Mouse (Mus musculus) cerebellum, adult 2 months (tissue): Measurements from ENCODE around the gene Fbh1. TPM values are rescaled to one million over a fixed set of nuclear protein-coding genes. Genes with fewer than 3 reads are reported as not detected.

ENCODE experiments used
- DNase-seq, 2 experiments: peaks; one replicate each; pipeline ENCODE4 v3.0.0; 2021
- H3K27ac ChIP-seq: fragments of 200-500 bp; 2 replicates; pipeline ENCODE4 v1.5.1; 2012; ENCODE audit warnings: low read length, control low read depth, inconsistent platforms; ENCODE audit not compliant: insufficient read depth
- H3K27me3 ChIP-seq: fragments of 200-500 bp; 2 replicates; pipeline ENCODE4 v1.6.1; 2012; ENCODE audit warnings: inconsistent platforms, mild to moderate bottlenecking, low read length, moderate library complexity; ENCODE audit not compliant: control insufficient read depth, insufficient read depth
- H3K4me1 ChIP-seq: fragments of 200-500 bp; 2 replicates; pipeline ENCODE4 v1.6.1; 2011; ENCODE audit warnings: low read length; ENCODE audit not compliant: control insufficient read depth, insufficient read depth
- H3K4me3 ChIP-seq: fragments of 200-500 bp; replicated peaks from 2 replicates; pipeline ENCODE3; 2011; ENCODE audit warnings: mild to moderate bottlenecking, low read depth, low read length, control low read depth; ENCODE audit not compliant: insufficient read depth
- CTCF ChIP-seq: fragments of 200-500 bp; IDR thresholded peaks from 2 replicates; pipeline ENCODE4 v1.5.1; 2011; ENCODE audit warnings: low read depth, mild to moderate bottlenecking, control low read depth, low read length, moderate library complexity, borderline replicate concordance; ENCODE audit not compliant: insufficient read depth
- POLR2A ChIP-seq: fragments of 200-500 bp; IDR thresholded peaks from 2 replicates; pipeline ENCODE4 v1.6.1; 2011; ENCODE audit warnings: low read length, control low read depth, borderline replicate concordance; ENCODE audit not compliant: insufficient read depth
- WGBS: fragments of 180-500 bp; shearing (Covaris S2); methylation state at CpG from one replicate; pipeline ENCODE4 v1.1.7; 2018; 5-methylcytosine and 5-hydroxymethylcytosine counted together
- polyA plus RNA-seq: library from polyadenylated mRNA; depleted of rRNA; stranded (reverse); fragments of >200 nt; gene quantifications from 2 replicates; pipeline ENCODE4 v1.2.3, GENCODE M21; 2012

The Fbh1 gene
- polyA plus RNA-seq, 1 experiment: 66.8 TPM

DNA sequence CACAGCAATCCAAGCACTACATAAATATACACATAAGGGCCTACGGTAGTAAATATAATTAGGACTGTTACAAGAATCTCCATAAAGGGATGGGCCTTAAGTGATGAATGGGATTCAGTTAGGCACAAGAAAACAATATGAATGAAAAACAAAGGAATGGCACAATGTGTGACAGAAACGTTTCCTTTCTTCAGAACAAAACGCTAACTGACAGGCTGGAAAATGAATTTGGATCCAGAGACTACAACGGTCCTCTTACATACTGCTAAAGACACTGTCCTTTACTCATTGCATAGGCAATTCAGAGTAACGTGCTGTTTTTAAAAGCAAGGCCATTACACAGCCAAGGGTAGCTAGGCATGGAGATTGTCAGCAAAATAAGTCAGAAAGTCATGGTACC is 2.3 kb downstream of the Fbh1 start:
- H3K4me3 ChIP-seq: no peak overlapping the region
- no peak for TF ChIP-seq POLR2A
- TF ChIP-seq CTCF: no peak
- H3K27ac ChIP-seq: no peak overlapping the region
- H3K27me3 ChIP-seq: no peaks in the 10 kb centered on the region
- 63% methylated on average over 5 of the region's 5 CpGs for WGBS
- no peak for DNase-seq
- peaks cover 4% of the 10 kb centered on the region; the same call in 1 of the 2 replicates for H3K4me1 ChIP-seq

- H3K27ac ChIP-seq: no peak overlapping the region
- DNase-seq: no peak
- WGBS: 93% methylated on average over 10 of the region's 10 CpGs
- TF ChIP-seq CTCF: no peak
- TF ChIP-seq POLR2A: no peak
- no peaks in the 10 kb centered on the region for H3K27me3 ChIP-seq
- no peak overlapping the region for H3K4me3 ChIP-seq
- H3K4me1 ChIP-seq: peaks cover 1% of the 10 kb centered on the region; the same call in 1 of the 2 replicates
These were observed 3.0 kb downstream of the Fbh1 start for GRCm38 (mm10) chr2:11774426-11774825.

DNA sequence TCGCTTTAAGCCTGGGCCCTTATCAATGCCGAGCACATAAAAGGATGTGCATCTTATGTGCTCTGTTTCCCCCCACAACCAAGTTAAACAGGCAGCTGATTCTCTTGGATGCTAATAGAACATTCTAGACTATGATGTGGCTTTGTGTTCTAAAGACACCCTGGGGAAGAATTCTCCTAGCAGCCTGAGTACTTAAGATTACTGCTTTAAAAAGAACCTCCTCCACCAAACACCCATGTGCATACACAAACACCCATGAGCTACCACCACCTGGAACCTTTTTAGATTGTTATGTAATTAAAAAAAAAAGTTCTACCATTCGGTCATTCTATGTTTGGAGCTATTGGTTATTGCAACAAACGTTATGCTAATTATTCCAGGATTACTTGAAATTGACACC is 5.0 kb downstream of the Fbh1 start:
- H3K4me3 ChIP-seq: no peak overlapping the region
- DNase-seq: no peak
- no peak overlapping the region for H3K27ac ChIP-seq
- H3K27me3 ChIP-seq: no peaks in the 10 kb centered on the region
- H3K4me1 ChIP-seq: peaks cover 1% of the 10 kb centered on the region; the same call in 1 of the 2 replicates
- 87% methylated on average over 4 of the region's 4 CpGs for whole genome bisulfite sequencing
- TF ChIP-seq CTCF (no peak), POLR2A (no peak)

DNA sequence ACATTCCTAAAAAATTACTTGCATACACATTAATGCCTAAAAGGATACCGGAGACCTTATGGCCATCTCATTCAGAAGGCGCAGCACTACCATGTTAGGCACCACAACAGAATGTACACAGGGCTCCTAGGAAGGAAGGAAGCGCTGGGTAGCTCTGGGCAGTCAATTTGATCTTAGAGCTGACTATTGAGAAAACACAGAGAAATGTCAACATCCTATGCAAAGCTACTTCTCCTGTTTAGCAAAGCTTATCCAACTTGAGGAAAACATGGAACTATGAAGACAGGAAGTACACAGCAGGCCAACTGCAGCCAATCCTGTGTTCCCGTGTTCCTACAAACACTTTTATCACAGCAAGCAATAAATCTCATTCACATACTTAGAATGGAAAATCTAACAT is 5.7 kb downstream of the Fbh1 start:
- DNase-seq: no peak
- WGBS: 93% methylated on average over 4 of the region's 4 CpGs
- Histone ChIP-seq H3K4me3 (no peak overlapping the region), H3K27ac (no peak overlapping the region), H3K4me1 (peaks cover 3% of the 10 kb centered on the region), H3K27me3 (no peaks in the 10 kb centered on the region)
- TF ChIP-seq CTCF: no peak
- TF ChIP-seq POLR2A: no peak

DNA sequence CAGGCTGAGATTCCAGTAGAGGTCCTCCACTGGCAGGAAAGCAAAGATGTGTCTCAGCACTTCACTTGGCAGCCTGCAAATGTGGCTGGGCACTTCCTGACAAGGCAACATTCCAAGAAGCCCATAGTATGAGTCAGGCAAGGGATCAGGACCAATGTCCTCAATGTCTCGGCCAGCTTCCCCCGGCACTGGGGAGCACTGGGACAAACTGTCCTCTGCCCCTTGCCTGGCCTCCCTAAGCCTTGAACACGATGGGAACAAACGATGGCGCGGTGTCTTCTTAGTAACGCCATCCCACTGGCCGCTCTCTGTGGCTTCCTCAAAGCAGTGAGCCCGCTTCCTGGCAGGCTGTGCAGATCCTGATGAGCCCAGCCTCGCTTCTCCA is 10.2 kb downstream of the Fbh1 start:
- Histone ChIP-seq H3K4me1 (peaks cover 10% of the 10 kb centered on the region), H3K4me3 (no peak overlapping the region), H3K27ac (no peak overlapping the region), H3K27me3 (no peaks in the 10 kb centered on the region)
- no peak for TF ChIP-seq CTCF
- TF ChIP-seq POLR2A: no peak
- peak; percentile 19 to 49 for DNase-seq
- WGBS: 70% methylated on average over 10 of the region's 10 CpGs

DNA sequence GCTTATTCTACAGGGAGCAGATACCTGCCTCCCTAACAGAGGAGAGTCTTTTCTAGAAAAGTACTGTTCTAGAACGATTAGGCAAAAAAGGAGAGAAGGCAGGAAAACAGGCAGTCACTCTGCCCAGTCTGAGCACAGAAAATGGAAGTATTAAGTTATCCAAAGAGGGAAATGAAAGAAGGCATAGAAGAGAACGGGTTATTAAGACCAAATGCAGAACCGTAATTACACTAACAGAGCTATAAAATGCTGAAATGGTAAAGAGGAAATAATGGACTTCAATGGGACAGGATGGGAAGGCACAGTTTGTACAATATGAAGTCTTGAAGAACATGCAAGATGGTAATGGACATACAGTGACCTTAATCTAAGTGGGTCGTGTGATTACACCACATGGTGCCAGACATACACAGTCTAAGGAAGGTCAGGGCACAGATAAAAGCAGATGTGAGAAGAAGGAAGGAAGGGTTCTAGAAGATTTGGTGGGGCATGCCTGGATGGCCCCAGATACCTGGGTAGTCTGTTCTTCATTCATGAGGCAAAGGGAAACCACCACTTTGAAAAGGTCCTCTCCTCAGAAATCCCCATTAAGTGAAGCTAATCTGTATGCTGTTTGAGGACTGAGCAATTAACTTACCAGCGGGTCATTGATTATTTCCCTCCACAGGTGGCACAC is 10.8 kb downstream of the Fbh1 start:
- no peak overlapping the region for H3K27ac ChIP-seq
- H3K4me1 ChIP-seq: peaks cover 10% of the 10 kb centered on the region
- 77% methylated on average over 5 of the region's 5 CpGs for WGBS
- no peak for DNase-seq
- no peak for TF ChIP-seq POLR2A
- no peak for TF ChIP-seq CTCF
- no peaks in the 10 kb centered on the region for H3K27me3 ChIP-seq
- no peak overlapping the region for H3K4me3 ChIP-seq

DNA sequence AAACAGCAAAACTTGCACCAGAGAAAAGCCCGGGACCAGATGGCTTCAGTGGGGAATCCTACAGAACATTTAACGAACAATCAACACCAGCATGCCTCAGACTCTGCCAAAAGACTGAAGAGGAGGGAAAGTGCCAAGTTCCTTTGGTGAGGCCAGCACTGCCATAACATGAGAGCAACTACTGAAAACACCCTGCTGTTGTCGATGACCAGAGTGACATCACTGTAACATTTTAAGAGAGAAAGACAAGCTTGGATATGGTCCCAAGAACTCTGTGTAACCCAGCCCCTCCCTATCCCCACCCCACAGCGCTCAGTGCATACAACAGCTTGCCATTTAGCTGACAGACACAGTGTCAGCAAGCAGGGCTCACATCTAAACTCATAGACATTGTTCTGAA is 11.7 kb downstream of the Fbh1 start:
- WGBS: 8% methylated on average over 4 of the region's 4 CpGs
- H3K27ac ChIP-seq: no peak overlapping the region
- H3K27me3 ChIP-seq: no peaks in the 10 kb centered on the region
- TF ChIP-seq CTCF (no peak), POLR2A (no peak)
- H3K4me1 ChIP-seq: peaks cover 10% of the 10 kb centered on the region
- no peak overlapping the region for H3K4me3 ChIP-seq
- DNase-seq: peak; percentile 49 to 79

GRCm38 (mm10) chr2:11762541-11762940 is 14.8 kb downstream of the Fbh1 start:
- no peak for DNase-seq
- Histone ChIP-seq H3K27me3 (no peaks in the 10 kb centered on the region), H3K4me1 (peaks cover 10% of the 10 kb centered on the region), H3K4me3 (no peak overlapping the region), H3K27ac (no peak overlapping the region)
- 97% methylated on average over 4 of the region's 4 CpGs for WGBS
- TF ChIP-seq POLR2A (no peak), CTCF (no peak)
